Mouse (Mus musculus) myocyte (in vitro differentiated cells): Measurements from ENCODE around the gene Zfp512b. TPM values are rescaled to one million over a fixed set of nuclear protein-coding genes. Genes with fewer than 3 reads are reported as not detected.
A peak's percentile ranks its signal among the peaks of the same experiment; 100 is the strongest.

Experiments
- H3K27me3 ChIP-seq: one replicate; pipeline ENCODE4 v1.6.1; 2011; ENCODE audit not compliant: control insufficient read depth, insufficient read depth, insufficient read length
- H3K36me3 ChIP-seq: one replicate; pipeline ENCODE4 v1.6.1; 2011; ENCODE audit not compliant: control insufficient read depth, insufficient read depth
- H3K4me2 ChIP-seq: one replicate; pipeline ENCODE4 v1.6.1; 2011; ENCODE audit warnings: low read depth, control low read depth
- H3K4me3 ChIP-seq: one replicate; pipeline ENCODE4 v1.5.1; 2011; ENCODE audit warnings: mild to moderate bottlenecking, control low read depth, moderate library complexity
- H3K79me2 ChIP-seq: one replicate; pipeline ENCODE4 v1.6.1; 2011; ENCODE audit not compliant: control insufficient read depth, insufficient read depth
- H3ac ChIP-seq: one replicate; pipeline ENCODE4 v1.6.1; 2011; ENCODE audit not compliant: control insufficient read depth, insufficient read length
- CEBPB ChIP-seq: IDR thresholded peaks from 2 replicates; pipeline ENCODE4 v1.6.1; 2011; ENCODE audit warnings: mild to moderate bottlenecking, moderate library complexity; ENCODE audit not compliant: poor library complexity, insufficient read depth, severe bottlenecking
- E2F4 ChIP-seq: IDR thresholded peaks from one replicate; pipeline ENCODE4 v1.6.1; 2011; ENCODE audit warnings: mild to moderate bottlenecking, control low read depth, moderate library complexity; ENCODE audit not compliant: insufficient read depth
- MAX ChIP-seq: IDR thresholded peaks from one replicate; pipeline ENCODE4 v1.6.1; 2011; ENCODE audit warnings: low read depth, mild to moderate bottlenecking, control low read depth
- MYOD1 ChIP-seq, 3 experiments: IDR thresholded peaks; one replicate each; pipeline ENCODE4 v1.6.1; 2011; ENCODE audit warnings: control low read depth in 2 of 3, low read depth in 2 of 3, mild to moderate bottlenecking in 2 of 3, moderate library complexity in 1 of 3; ENCODE audit not compliant: insufficient read length in 2 of 3, control insufficient read depth in 1 of 3
- MYOG ChIP-seq, 3 experiments: IDR thresholded peaks; one replicate each; pipeline ENCODE4 v1.6.1; 2011; ENCODE audit warnings: control low read depth in 2 of 3, low read depth in 2 of 3, mild to moderate bottlenecking in 2 of 3; ENCODE audit not compliant: insufficient read length in 2 of 3, control insufficient read depth in 1 of 3, insufficient read depth in 1 of 3
- POLR2A ChIP-seq: IDR thresholded peaks from one replicate; pipeline ENCODE4 v1.6.1; 2011; ENCODE audit warnings: low read depth, mild to moderate bottlenecking, control low read depth, moderate library complexity; ENCODE audit not compliant: insufficient read length
- POLR2AphosphoS2 ChIP-seq: IDR thresholded peaks from one replicate; pipeline ENCODE4 v1.6.1; 2011; ENCODE audit warnings: low read depth, control low read depth; ENCODE audit not compliant: insufficient read length
- REST ChIP-seq: IDR thresholded peaks from one replicate; pipeline ENCODE4 v1.6.1; 2011; ENCODE audit warnings: mild to moderate bottlenecking, control low read depth, moderate library complexity; ENCODE audit not compliant: insufficient read depth, insufficient read length
- SRF ChIP-seq: IDR thresholded peaks from one replicate; pipeline ENCODE4 v1.6.1; 2011; ENCODE audit warnings: low read depth; ENCODE audit not compliant: control insufficient read depth, insufficient read length
- TCF12 ChIP-seq: IDR thresholded peaks from one replicate; pipeline ENCODE4 v1.6.1; 2011; ENCODE audit warnings: mild to moderate bottlenecking, control low read depth; ENCODE audit not compliant: poor library complexity, insufficient read depth, severe bottlenecking
- TCF3 ChIP-seq: IDR thresholded peaks from one replicate; pipeline ENCODE4 v1.6.1; 2011; ENCODE audit warnings: low read depth, control low read depth; ENCODE audit not compliant: insufficient read length
- USF1 ChIP-seq: IDR thresholded peaks from one replicate; pipeline ENCODE4 v1.6.1; 2011; ENCODE audit warnings: low read depth, mild to moderate bottlenecking, control low read depth, moderate library complexity
- polyA plus RNA-seq: library from polyadenylated mRNA; unstranded; fragments of >200 nt; fragmentation: generic; extraction: Trizol; gene quantifications from one replicate; pipeline ENCODE4 v1.2.1, GENCODE M21; 2012; ENCODE audit warnings: missing spikeins

The Zfp512b gene
- polyA plus RNA-seq, 1 experiment: 7.0 TPM

GRCm38 (mm10) chr2:181579681-181580080 lies 12.9 kb downstream of the Zfp512b start:
- TF ChIP-seq TCF3: no peak
- no peak for TF ChIP-seq CEBPB
- no peak for TF ChIP-seq MYOD1 (IDR thresholded peaks at IDR 0.05; ENCODE audit: control insufficient read depth in 1 of 3, insufficient read length in 2 of 3, low read depth in 2 of 3)
- TF ChIP-seq MYOG (IDR thresholded peaks at IDR 0.05; ENCODE audit: control insufficient read depth in 1 of 3, insufficient read depth in 1 of 3, insufficient read length in 2 of 3, low read depth in 2 of 3): no peak
- Histone ChIP-seq H3K4me3 (no peak overlapping the region), H3K36me3 (peaks cover under 1% of the 10 kb centered on the region), H3K79me2 (peaks cover 13% of the 10 kb centered on the region), H3K27me3 (no peaks in the 10 kb centered on the region), H3ac (no peak overlapping the region), H3K4me2 (peak overlapping the region; percentile 89)

- TF ChIP-seq REST (no peak), POLR2AphosphoS2 (peak; percentile 21), SRF (no peak), MAX (no peak), MYOG (IDR thresholded peaks at IDR 0.05; ENCODE audit: control insufficient read depth in 1 of 3, insufficient read depth in 1 of 3, insufficient read length in 2 of 3, low read depth in 2 of 3) (no peak), TCF12 (no peak)
- Histone ChIP-seq H3K4me3 (no peak overlapping the region), H3K4me2 (peak overlapping the region; percentile 45)
Measured at GRCm38 (mm10) chr2:181578790-181579618, 13.6 kb downstream of the Zfp512b start.

GRCm38 (mm10) chr2:181577981-181578581 lies 14.5 kb downstream of the Zfp512b start:
- H3K36me3 ChIP-seq: peaks cover 3% of the 10 kb centered on the region
- H3K27me3 ChIP-seq: no peaks in the 10 kb centered on the region
- H3K79me2 ChIP-seq: peaks cover 13% of the 10 kb centered on the region
- no peak overlapping the region for H3K4me3 ChIP-seq
- TF ChIP-seq CEBPB: no peak
- H3K4me2 ChIP-seq: no peak overlapping the region
- H3ac ChIP-seq: no peak overlapping the region

More at GRCm38 (mm10) chr2:181578790-181579618, 13.6 kb downstream of the Zfp512b start:
- peaks cover 13% of the 10 kb centered on the region for H3K79me2 ChIP-seq
- no peak overlapping the region for H3ac ChIP-seq
- H3K36me3 ChIP-seq: peaks cover under 1% of the 10 kb centered on the region
- H3K27me3 ChIP-seq: no peaks in the 10 kb centered on the region

GRCm38 (mm10) chr2:181577126-181577525 lies 15.5 kb downstream of the Zfp512b start:
- no peak overlapping the region for H3K4me3 ChIP-seq

DNA sequence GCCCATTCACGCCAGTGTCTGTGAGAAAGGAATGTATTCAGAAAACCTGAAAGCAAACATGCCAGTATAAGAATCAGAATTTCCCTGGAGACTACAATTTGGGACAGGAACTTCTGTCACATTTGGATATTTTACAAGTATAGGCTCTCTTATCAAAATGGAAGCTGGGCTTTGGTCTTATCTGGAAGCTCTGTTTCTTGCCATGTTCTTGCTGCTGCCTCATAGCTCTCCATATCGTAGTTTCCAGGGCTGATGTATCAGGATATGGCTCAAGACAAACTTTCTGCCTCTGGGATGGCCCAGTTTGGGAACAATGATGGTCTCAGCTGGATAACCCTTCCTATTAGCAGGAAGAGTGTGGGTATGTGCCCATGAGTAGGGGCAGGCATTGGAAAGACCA lies 16.0 kb downstream of the Zfp512b start:
- H3K4me2 ChIP-seq: no peak overlapping the region
- TF ChIP-seq REST: no peak
- TF ChIP-seq SRF: no peak
- TF ChIP-seq MYOD1 (IDR thresholded peaks at IDR 0.05; ENCODE audit: control insufficient read depth in 1 of 3, insufficient read length in 2 of 3, low read depth in 2 of 3): no peak
- TF ChIP-seq MYOG (IDR thresholded peaks at IDR 0.05; ENCODE audit: control insufficient read depth in 1 of 3, insufficient read depth in 1 of 3, insufficient read length in 2 of 3, low read depth in 2 of 3): no peak
- TF ChIP-seq E2F4: no peak
- TF ChIP-seq TCF12: no peak
- TF ChIP-seq TCF3: no peak
- TF ChIP-seq POLR2A: no peak
- TF ChIP-seq USF1: no peak
- TF ChIP-seq MAX: no peak
- no peak for TF ChIP-seq CEBPB
- no peak for TF ChIP-seq POLR2AphosphoS2
- no peak overlapping the region for H3ac ChIP-seq
- no peak overlapping the region for H3K4me3 ChIP-seq
- H3K36me3 ChIP-seq: peaks cover 3% of the 10 kb centered on the region
- peaks cover 13% of the 10 kb centered on the region for H3K79me2 ChIP-seq
- H3K27me3 ChIP-seq: no peaks in the 10 kb centered on the region

More at GRCm38 (mm10) chr2:181577126-181577525, 15.5 kb downstream of the Zfp512b start:
- no peak for TF ChIP-seq TCF12
- no peak for TF ChIP-seq MAX
- no peak for TF ChIP-seq CEBPB
- TF ChIP-seq POLR2A: no peak
- TF ChIP-seq REST: no peak
- no peak for TF ChIP-seq TCF3
- TF ChIP-seq MYOD1 (IDR thresholded peaks at IDR 0.05; ENCODE audit: control insufficient read depth in 1 of 3, insufficient read length in 2 of 3, low read depth in 2 of 3): no peak
- no peak for TF ChIP-seq MYOG (IDR thresholded peaks at IDR 0.05; ENCODE audit: control insufficient read depth in 1 of 3, insufficient read depth in 1 of 3, insufficient read length in 2 of 3, low read depth in 2 of 3)
- TF ChIP-seq POLR2AphosphoS2: no peak
- no peak for TF ChIP-seq USF1
- TF ChIP-seq E2F4: no peak
- no peak for TF ChIP-seq SRF
- H3K79me2 ChIP-seq: peaks cover 13% of the 10 kb centered on the region
- H3K27me3 ChIP-seq: no peaks in the 10 kb centered on the region
- H3K4me2 ChIP-seq: no peak overlapping the region
- H3ac ChIP-seq: no peak overlapping the region
- H3K36me3 ChIP-seq: peaks cover 3% of the 10 kb centered on the region
